Mouse (Mus musculus): ENCODE results near the gene Dpp8. TPM values are rescaled to one million over a fixed set of nuclear protein-coding genes. Genes with fewer than 3 reads are reported as not detected.
"Not testable (repeated sequence)": the region's sequence is repeated elsewhere in the genome, so short reads cannot be mapped to it uniquely, and the experiment has no call there.

Dpp8 gene
- polyA plus RNA-seq, 1 experiment from 2014 or later: 33.4 TPM

GRCm38 (mm10) chr9:65020128-65020527 lies 12.1 kb upstream of the Dpp8 start:
- 78% methylated on average over 4 of the region's 4 CpGs for WGBS

GRCm38 (mm10) chr9:65020991-65021886 lies 11.0 kb upstream of the Dpp8 start, which contains the start of gene Hacd3:
Gene Hacd3 (minus strand): TSS chr9:65021693.
- ATAC-seq (ENCODE audit: low FRiP score) (peak; percentile 96), DNase-seq (ENCODE audit: low spot score, missing footprints) (peak; percentile 98)
- Histone ChIP-seq H3K36me3 (ENCODE audit: control insufficient read depth, insufficient read depth, low read length) (no peaks in the 10 kb centered on the region), H3K27me3 (ENCODE audit: control insufficient read depth, insufficient read depth, low read length) (no peaks in the 10 kb centered on the region), H3K9me3 (ENCODE audit: control insufficient read depth, low read length) (no peaks in the 10 kb centered on the region), H3K9ac (ENCODE audit: low read length) (peak within 1 kb of the TSS; percentile 97), H3K4me1 (ENCODE audit: control insufficient read depth, insufficient read depth, low read length) (peaks cover 25% of the 10 kb centered on the region), H3K4me3 (ENCODE audit: low read depth, low read length) (peak within 1 kb of the TSS; percentile 90), H3K4me2 (peak within 1 kb of the TSS; percentile 68), H3K27ac (ENCODE audit: low read depth, low read length) (peak within 1 kb of the TSS; percentile 67)
- under 1% methylated on average over 79 of the region's 81 CpGs for WGBS

More at GRCm38 (mm10) chr9:65020128-65020527, 12.1 kb upstream of the Dpp8 start:
- Histone ChIP-seq H3K4me3 (ENCODE audit: low read depth, low read length) (peak overlapping the region; percentile 90; the same call in 1 of the 2 replicates), H3K4me2 (peak overlapping the region; percentile 68; the same call in 1 of the 2 replicates), H3K4me1 (ENCODE audit: control insufficient read depth, insufficient read depth, low read length) (peaks cover 26% of the 10 kb centered on the region), H3K36me3 (ENCODE audit: control insufficient read depth, insufficient read depth, low read length) (no peaks in the 10 kb centered on the region), H3K9ac (ENCODE audit: low read length) (no peak overlapping the region), H3K27me3 (ENCODE audit: control insufficient read depth, insufficient read depth, low read length) (no peaks in the 10 kb centered on the region), H3K9me3 (ENCODE audit: control insufficient read depth, low read length) (no peaks in the 10 kb centered on the region), H3K27ac (ENCODE audit: low read depth, low read length) (no peak overlapping the region)
- no peak for ATAC-seq (ENCODE audit: low FRiP score)
- no peak for DNase-seq (ENCODE audit: low spot score, missing footprints)

GRCm38 (mm10) chr9:65021887-65022579 lies 10.2 kb upstream of the Dpp8 start:
- 20% methylated on average over 9 of the region's 9 CpGs for WGBS
- Histone ChIP-seq H3K9ac (ENCODE audit: low read length) (peak overlapping the region; percentile 97), H3K27ac (ENCODE audit: low read depth, low read length) (peak overlapping the region; percentile 57; the same call in 1 of the 2 replicates), H3K4me2 (peak overlapping the region; percentile 68), H3K27me3 (ENCODE audit: control insufficient read depth, insufficient read depth, low read length) (no peaks in the 10 kb centered on the region), H3K36me3 (ENCODE audit: control insufficient read depth, insufficient read depth, low read length) (no peaks in the 10 kb centered on the region), H3K9me3 (ENCODE audit: control insufficient read depth, low read length) (no peaks in the 10 kb centered on the region), H3K4me3 (ENCODE audit: low read depth, low read length) (peak overlapping the region; percentile 90), H3K4me1 (ENCODE audit: control insufficient read depth, insufficient read depth, low read length) (peaks cover 17% of the 10 kb centered on the region)
- DNase-seq (ENCODE audit: low spot score, missing footprints) (peak; percentile 88), ATAC-seq (ENCODE audit: low FRiP score) (no peak)

GRCm38 (mm10) chr9:65022580-65023135 lies 9.6 kb upstream of the Dpp8 start:
- peaks cover 16% of the 10 kb centered on the region for H3K4me1 ChIP-seq (ENCODE audit: control insufficient read depth, insufficient read depth, low read length)
- DNase-seq (ENCODE audit: low spot score, missing footprints) (peak; percentile 81), ATAC-seq (ENCODE audit: low FRiP score) (no peak)
- no peaks in the 10 kb centered on the region for H3K9me3 ChIP-seq (ENCODE audit: control insufficient read depth, low read length)
- H3K4me3 ChIP-seq (ENCODE audit: low read depth, low read length): no peak overlapping the region
- H3K9ac ChIP-seq (ENCODE audit: low read length): no peak overlapping the region
- WGBS: 88% methylated on average over 4 of the region's 4 CpGs
- H3K36me3 ChIP-seq (ENCODE audit: control insufficient read depth, insufficient read depth, low read length): no peaks in the 10 kb centered on the region
- no peak overlapping the region for H3K4me2 ChIP-seq
- no peak overlapping the region for H3K27ac ChIP-seq (ENCODE audit: low read depth, low read length)
- H3K27me3 ChIP-seq (ENCODE audit: control insufficient read depth, insufficient read depth, low read length): no peaks in the 10 kb centered on the region

- H3K36me3 ChIP-seq (ENCODE audit: control insufficient read depth, insufficient read depth, low read length): no peaks in the 10 kb centered on the region
- ATAC-seq (ENCODE audit: low FRiP score) (no peak), DNase-seq (ENCODE audit: low spot score, missing footprints) (peak; percentile 14)
- H3K4me3 ChIP-seq (ENCODE audit: low read depth, low read length): no peak overlapping the region
- peaks cover 16% of the 10 kb centered on the region for H3K4me1 ChIP-seq (ENCODE audit: control insufficient read depth, insufficient read depth, low read length)
- no peak overlapping the region for H3K9ac ChIP-seq (ENCODE audit: low read length)
- no peak overlapping the region for H3K4me2 ChIP-seq
- 92% methylated on average over 3 of the region's 3 CpGs for WGBS
- no peak overlapping the region for H3K27ac ChIP-seq (ENCODE audit: low read depth, low read length)
- no peaks in the 10 kb centered on the region for H3K27me3 ChIP-seq (ENCODE audit: control insufficient read depth, insufficient read depth, low read length)
- no peaks in the 10 kb centered on the region for H3K9me3 ChIP-seq (ENCODE audit: control insufficient read depth, low read length)
Measured at GRCm38 (mm10) chr9:65023447-65023846, 8.8 kb upstream of the Dpp8 start.

- H3K9me3 ChIP-seq (ENCODE audit: control insufficient read depth, low read length): no peaks in the 10 kb centered on the region
- ATAC-seq (ENCODE audit: low FRiP score) (no peak), DNase-seq (ENCODE audit: low spot score, missing footprints) (no peak)
- no peaks in the 10 kb centered on the region for H3K27me3 ChIP-seq (ENCODE audit: control insufficient read depth, insufficient read depth, low read length)
- H3K4me3 ChIP-seq (ENCODE audit: low read depth, low read length): no peak overlapping the region
- no peak overlapping the region for H3K9ac ChIP-seq (ENCODE audit: low read length)
- H3K4me1 ChIP-seq (ENCODE audit: control insufficient read depth, insufficient read depth, low read length): peaks cover under 1% of the 10 kb centered on the region; the same call in 1 of the 2 replicates
- no peaks in the 10 kb centered on the region for H3K36me3 ChIP-seq (ENCODE audit: control insufficient read depth, insufficient read depth, low read length)
- H3K4me2 ChIP-seq: no peak overlapping the region
- no peak overlapping the region for H3K27ac ChIP-seq (ENCODE audit: low read depth, low read length)
- WGBS: 84% methylated on average over 7 of the region's 7 CpGs
Measured at GRCm38 (mm10) chr9:65027241-65027640, 5.0 kb upstream of the Dpp8 start.

GRCm38 (mm10) chr9:65028313-65028712 lies 3.9 kb upstream of the Dpp8 start:
- H3K4me1 ChIP-seq (ENCODE audit: control insufficient read depth, insufficient read depth, low read length): peaks cover 5% of the 10 kb centered on the region
- H3K27me3 ChIP-seq (ENCODE audit: control insufficient read depth, insufficient read depth, low read length): no peaks in the 10 kb centered on the region
- ATAC-seq (ENCODE audit: low FRiP score): no peak
- H3K27ac ChIP-seq (ENCODE audit: low read depth, low read length): no peak overlapping the region
- no peak overlapping the region for H3K4me2 ChIP-seq
- DNase-seq (ENCODE audit: low spot score, missing footprints): no peak
- H3K36me3 ChIP-seq (ENCODE audit: control insufficient read depth, insufficient read depth, low read length): no peaks in the 10 kb centered on the region
- no peak overlapping the region for H3K9ac ChIP-seq (ENCODE audit: low read length)
- no peaks in the 10 kb centered on the region for H3K9me3 ChIP-seq (ENCODE audit: control insufficient read depth, low read length)
- no peak overlapping the region for H3K4me3 ChIP-seq (ENCODE audit: low read depth, low read length)
- WGBS: 95% methylated on average over 5 of the region's 5 CpGs

- not testable (repeated sequence) for H3K27ac ChIP-seq (ENCODE audit: low read depth, low read length); DNase-seq (ENCODE audit: low spot score, missing footprints); H3K27me3 ChIP-seq (ENCODE audit: control insufficient read depth, insufficient read depth, low read length); ATAC-seq (ENCODE audit: low FRiP score); H3K9me3 ChIP-seq (ENCODE audit: control insufficient read depth, low read length); H3K4me3 ChIP-seq (ENCODE audit: low read depth, low read length); H3K4me2 ChIP-seq; H3K4me1 ChIP-seq (ENCODE audit: control insufficient read depth, insufficient read depth, low read length); H3K9ac ChIP-seq (ENCODE audit: low read length); H3K36me3 ChIP-seq (ENCODE audit: control insufficient read depth, insufficient read depth, low read length)
- WGBS: 69% methylated on average over 5 of the region's 5 CpGs
Measured at GRCm38 (mm10) chr9:65031355-65031754, 859 bp upstream of the Dpp8 start.
